Mouse (Mus musculus): ENCODE results near the gene Kansl1l. TPM values are rescaled to one million over a fixed set of nuclear protein-coding genes. Genes with fewer than 3 reads are reported as not detected.

The Kansl1l gene
- polyA plus RNA-seq, 1 experiment = 5.0 TPM

DNA sequence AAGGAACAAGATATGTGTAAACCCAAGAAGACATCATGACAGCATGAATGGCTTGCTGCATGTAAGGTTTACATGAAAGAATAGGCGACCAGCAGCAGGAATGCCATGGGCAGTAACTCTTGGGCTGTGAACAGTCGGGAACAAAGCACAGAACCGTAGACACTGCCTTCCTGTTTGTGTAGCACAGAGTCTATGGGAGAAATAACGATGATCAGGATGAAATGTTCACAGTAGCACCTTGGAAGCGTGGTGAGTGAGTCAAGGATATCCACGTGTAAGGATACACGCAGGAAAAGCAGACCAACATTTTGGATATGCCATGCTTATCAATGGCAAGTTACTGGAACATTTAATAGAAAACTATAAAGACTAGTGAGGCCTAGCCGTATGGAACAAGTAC, 2.6 kb downstream of the Kansl1l start:
- TF ChIP-seq POLR2A (IDR thresholded peaks at IDR 0.05; ENCODE audit: borderline replicate concordance, control insufficient read depth, low read depth, low read length) (no peak), CTCF (IDR thresholded peaks at IDR 0.05; ENCODE audit: control insufficient read depth, insufficient read depth, low read length) (no peak)
- 13% methylated on average over 8 of the region's 8 CpGs for WGBS
- no peak overlapping the region for H3K27ac ChIP-seq (ENCODE audit: control insufficient read depth, insufficient read depth, low read depth, low read length, poor library complexity)
- peak overlapping the region; percentile 16 for H3K4me3 ChIP-seq (replicated peaks; ENCODE audit: control insufficient read depth, low read depth, low read length)
- peaks cover 3% of the 10 kb centered on the region for H3K4me1 ChIP-seq (ENCODE audit: control insufficient read depth, insufficient read depth, low read length)

DNA sequence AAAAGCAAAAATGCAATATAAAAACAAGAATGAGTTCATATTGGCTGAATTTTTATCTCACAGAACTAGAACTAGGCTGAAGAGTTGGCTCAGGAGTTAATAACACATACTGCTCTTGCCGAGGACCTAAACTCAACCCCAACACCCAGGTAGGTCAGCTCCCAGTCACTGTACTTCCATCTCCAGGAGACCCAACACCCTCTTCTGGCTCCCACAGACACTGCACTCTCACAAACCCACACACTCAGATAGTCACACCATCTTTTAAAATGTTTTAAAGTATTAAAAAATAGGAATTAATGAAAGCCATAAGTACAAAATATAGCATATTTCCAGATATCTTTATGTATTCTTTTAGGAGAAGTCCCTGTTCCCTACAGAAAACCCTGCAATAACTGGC, 4.2 kb downstream of the Kansl1l start:
- H3K4me3 ChIP-seq (replicated peaks; ENCODE audit: control insufficient read depth, low read depth, low read length) = no peak overlapping the region
- WGBS = 84% methylated on average over 1 of the region's 1 CpGs
- TF ChIP-seq POLR2A (IDR thresholded peaks at IDR 0.05; ENCODE audit: borderline replicate concordance, control insufficient read depth, low read depth, low read length) (no peak), CTCF (IDR thresholded peaks at IDR 0.05; ENCODE audit: control insufficient read depth, insufficient read depth, low read length) (no peak)
- H3K27ac ChIP-seq (ENCODE audit: control insufficient read depth, insufficient read depth, low read depth, low read length, poor library complexity) = no peak overlapping the region
- H3K4me1 ChIP-seq (ENCODE audit: control insufficient read depth, insufficient read depth, low read length) = peaks cover 3% of the 10 kb centered on the region

DNA sequence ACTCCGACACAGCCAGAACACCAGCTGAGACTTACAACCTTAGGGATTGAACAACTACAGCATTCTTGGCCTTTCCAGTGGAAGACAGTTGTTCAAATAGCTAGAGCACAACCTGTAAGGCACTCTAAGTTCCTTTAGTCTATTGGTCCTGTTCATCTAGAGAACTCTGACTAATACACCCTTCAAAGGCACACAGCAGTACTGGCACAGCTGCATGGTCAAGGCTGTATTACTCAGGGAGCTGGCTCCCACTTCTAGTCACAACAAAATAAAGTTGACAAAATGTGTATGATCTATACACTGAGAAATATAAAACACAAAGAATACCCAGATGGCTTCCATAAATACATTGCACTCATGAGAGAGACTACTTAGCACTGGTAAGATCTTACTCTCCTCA, 10.5 kb downstream of the Kansl1l start:
- no peak overlapping the region for H3K27ac ChIP-seq (ENCODE audit: control insufficient read depth, insufficient read depth, low read depth, low read length, poor library complexity)
- TF ChIP-seq POLR2A (IDR thresholded peaks at IDR 0.05; ENCODE audit: borderline replicate concordance, control insufficient read depth, low read depth, low read length) (no peak), CTCF (IDR thresholded peaks at IDR 0.05; ENCODE audit: control insufficient read depth, insufficient read depth, low read length) (no peak)
- 94% methylated on average over 1 of the region's 1 CpGs for WGBS
- H3K4me3 ChIP-seq (replicated peaks; ENCODE audit: control insufficient read depth, low read depth, low read length) = no peak overlapping the region
- H3K4me1 ChIP-seq (ENCODE audit: control insufficient read depth, insufficient read depth, low read length) = no peaks in the 10 kb centered on the region

DNA sequence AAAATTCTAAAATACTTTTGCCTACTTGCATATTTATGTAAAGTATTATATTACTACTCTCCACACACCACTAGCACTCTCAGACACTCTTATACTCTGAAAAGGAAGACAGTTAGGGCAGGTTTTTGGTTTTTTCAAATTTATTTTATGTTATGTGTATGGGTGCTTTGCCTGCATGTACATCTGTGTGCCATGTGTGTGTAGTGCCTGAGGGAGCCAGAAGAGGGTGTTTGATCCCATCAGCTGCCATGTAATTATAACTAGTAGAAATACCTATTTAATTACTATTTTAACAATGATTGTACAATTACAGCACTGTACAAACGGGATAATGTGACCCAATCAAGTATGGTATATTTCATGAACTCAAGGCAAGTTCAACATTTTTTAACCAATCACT, 12.0 kb downstream of the Kansl1l start:
- no peak for TF ChIP-seq POLR2A (IDR thresholded peaks at IDR 0.05; ENCODE audit: borderline replicate concordance, control insufficient read depth, low read depth, low read length)
- Histone ChIP-seq H3K4me3 (replicated peaks; ENCODE audit: control insufficient read depth, low read depth, low read length) (no peak overlapping the region), H3K4me1 (ENCODE audit: control insufficient read depth, insufficient read depth, low read length) (no peaks in the 10 kb centered on the region), H3K27ac (ENCODE audit: control insufficient read depth, insufficient read depth, low read depth, low read length, poor library complexity) (no peak overlapping the region)
- 93% methylated on average over 1 of the region's 1 CpGs for WGBS

DNA sequence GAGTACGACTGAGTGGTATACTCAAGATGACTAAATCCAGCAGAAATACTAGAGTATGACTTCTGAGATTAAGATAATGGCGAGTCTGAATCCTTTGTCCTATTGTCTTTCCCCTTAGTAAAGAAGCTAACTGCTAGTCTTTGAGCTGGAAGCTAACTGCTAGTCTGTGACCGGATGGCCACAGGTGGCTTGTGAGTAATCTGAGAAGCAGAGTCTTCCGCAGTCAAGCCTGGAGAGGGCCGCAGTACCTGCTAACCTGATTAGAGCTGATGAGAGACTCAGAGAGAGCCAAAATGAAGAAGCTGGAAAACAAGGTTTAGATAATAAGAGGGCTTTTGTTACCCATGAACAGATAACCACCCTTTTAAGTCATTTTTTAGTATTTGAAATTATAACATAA, 12.7 kb downstream of the Kansl1l start:
- H3K4me1 ChIP-seq (ENCODE audit: control insufficient read depth, insufficient read depth, low read length) = no peaks in the 10 kb centered on the region
- 78% methylated on average over 5 of the region's 5 CpGs for WGBS
- TF ChIP-seq POLR2A (IDR thresholded peaks at IDR 0.05; ENCODE audit: borderline replicate concordance, control insufficient read depth, low read depth, low read length) (no peak), CTCF (IDR thresholded peaks at IDR 0.05; ENCODE audit: control insufficient read depth, insufficient read depth, low read length) (no peak)
- no peak overlapping the region for H3K4me3 ChIP-seq (replicated peaks; ENCODE audit: control insufficient read depth, low read depth, low read length)
- H3K27ac ChIP-seq (ENCODE audit: control insufficient read depth, insufficient read depth, low read depth, low read length, poor library complexity) = no peak overlapping the region

DNA sequence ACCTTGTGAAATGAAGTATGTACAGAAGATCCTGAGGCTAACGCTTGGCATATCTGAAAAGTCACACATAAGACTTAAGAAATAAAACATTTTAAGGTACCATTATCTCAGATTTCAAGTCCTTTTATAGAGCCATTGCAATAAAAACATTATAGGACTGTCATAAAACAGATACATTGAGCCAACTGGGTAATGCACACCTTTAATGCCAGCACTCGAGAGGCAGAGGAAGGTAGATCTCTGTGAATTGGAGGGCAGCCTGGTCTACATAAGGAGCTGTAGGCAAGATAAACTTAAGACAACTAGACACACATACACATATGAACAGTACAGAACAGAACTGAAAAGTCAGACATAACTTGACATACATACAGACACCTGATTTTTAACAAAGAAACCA, 19.4 kb downstream of the Kansl1l start:
- no peak for TF ChIP-seq POLR2A (IDR thresholded peaks at IDR 0.05; ENCODE audit: borderline replicate concordance, control insufficient read depth, low read depth, low read length)
- no peak for TF ChIP-seq CTCF (IDR thresholded peaks at IDR 0.05; ENCODE audit: control insufficient read depth, insufficient read depth, low read length)
- H3K27ac ChIP-seq (ENCODE audit: control insufficient read depth, insufficient read depth, low read depth, low read length, poor library complexity) = no peak overlapping the region
- H3K4me1 ChIP-seq (ENCODE audit: control insufficient read depth, insufficient read depth, low read length) = no peaks in the 10 kb centered on the region
- 92% methylated on average over 2 of the region's 2 CpGs for WGBS
- H3K4me3 ChIP-seq (replicated peaks; ENCODE audit: control insufficient read depth, low read depth, low read length) = no peak overlapping the region

DNA sequence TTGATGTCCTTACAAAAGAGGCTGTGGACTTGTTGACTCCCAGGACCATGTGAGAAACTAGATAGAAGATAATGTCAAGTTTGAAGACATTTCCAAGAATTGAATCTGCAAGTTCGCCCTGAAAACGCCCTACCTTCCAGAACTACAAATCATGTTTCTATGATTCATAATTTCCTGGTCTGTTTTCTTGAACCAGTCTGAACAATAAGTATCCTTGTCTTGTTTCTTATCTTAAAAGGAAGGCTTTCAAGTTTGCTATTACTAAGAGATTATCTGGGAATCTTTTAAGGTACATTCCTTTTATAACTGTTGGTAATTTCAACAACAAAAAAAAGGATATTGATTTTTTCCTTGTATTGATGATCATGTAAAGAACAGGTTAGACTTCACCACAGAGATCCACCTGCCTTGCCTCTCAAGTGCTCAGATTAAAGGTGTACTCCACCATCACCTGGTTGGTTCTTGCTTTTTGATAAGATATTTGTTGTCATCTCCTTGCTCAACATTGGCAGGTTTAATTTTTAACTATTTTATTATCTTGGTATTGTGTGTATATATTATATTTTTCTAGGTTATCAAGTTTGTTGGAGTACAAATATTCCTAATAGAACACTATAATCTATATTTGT, 24.4 kb downstream of the Kansl1l start:
- 80% methylated on average over 2 of the region's 2 CpGs for WGBS
- Histone ChIP-seq H3K4me1 (ENCODE audit: control insufficient read depth, insufficient read depth, low read length) (no peaks in the 10 kb centered on the region), H3K27ac (ENCODE audit: control insufficient read depth, insufficient read depth, low read depth, low read length, poor library complexity) (no peak overlapping the region), H3K4me3 (replicated peaks; ENCODE audit: control insufficient read depth, low read depth, low read length) (no peak overlapping the region)
- TF ChIP-seq CTCF (IDR thresholded peaks at IDR 0.05; ENCODE audit: control insufficient read depth, insufficient read depth, low read length) (no peak), POLR2A (IDR thresholded peaks at IDR 0.05; ENCODE audit: borderline replicate concordance, control insufficient read depth, low read depth, low read length) (no peak)

DNA sequence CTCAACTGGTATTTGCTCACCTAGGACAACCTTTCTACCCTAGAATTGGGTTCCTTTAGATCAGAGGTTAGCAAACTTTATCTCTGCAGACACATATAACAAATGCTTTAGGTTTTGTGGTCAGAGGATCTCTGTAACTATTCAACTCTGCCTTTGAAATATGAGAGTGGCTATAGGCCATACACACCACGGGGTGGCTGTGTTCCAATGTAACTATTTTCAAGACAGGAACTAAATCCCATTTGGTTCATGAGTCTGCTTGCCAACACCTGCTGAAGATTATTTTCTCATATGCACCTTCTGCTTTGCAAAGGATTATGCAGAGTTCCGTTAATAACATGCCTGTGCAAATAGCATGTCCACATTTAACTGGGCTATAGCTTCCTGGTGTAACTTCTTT, 35.1 kb downstream of the Kansl1l start:
- Histone ChIP-seq H3K27ac (ENCODE audit: control insufficient read depth, insufficient read depth, low read depth, low read length, poor library complexity) (no peak overlapping the region), H3K4me1 (ENCODE audit: control insufficient read depth, insufficient read depth, low read length) (no peaks in the 10 kb centered on the region), H3K4me3 (replicated peaks; ENCODE audit: control insufficient read depth, low read depth, low read length) (no peak overlapping the region)
- WGBS = 55% methylated on average over 2 of the region's 2 CpGs
- no peak for TF ChIP-seq POLR2A (IDR thresholded peaks at IDR 0.05; ENCODE audit: borderline replicate concordance, control insufficient read depth, low read depth, low read length)
- no peak for TF ChIP-seq CTCF (IDR thresholded peaks at IDR 0.05; ENCODE audit: control insufficient read depth, insufficient read depth, low read length)

DNA sequence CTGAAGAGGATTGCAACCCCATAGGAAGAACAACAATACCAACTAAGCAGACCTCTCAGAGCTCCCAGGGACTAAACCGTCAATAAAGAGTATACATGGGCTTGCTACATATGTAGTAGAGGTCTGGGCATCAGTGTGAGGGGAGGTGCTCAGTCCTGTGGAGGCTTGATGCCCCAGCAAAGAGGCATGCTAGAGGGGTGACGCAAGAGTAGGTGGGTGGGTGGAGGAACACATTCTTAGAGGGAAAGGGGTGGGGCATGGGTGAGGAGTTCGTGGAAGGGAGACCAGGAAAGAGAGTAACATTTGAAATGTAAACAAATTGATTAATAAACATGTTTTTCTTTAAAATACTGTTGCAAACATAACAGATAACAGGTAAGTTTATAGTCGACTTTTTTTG, 36.3 kb downstream of the Kansl1l start:
- Histone ChIP-seq H3K27ac (ENCODE audit: control insufficient read depth, insufficient read depth, low read depth, low read length, poor library complexity) (no peak overlapping the region), H3K4me3 (replicated peaks; ENCODE audit: control insufficient read depth, low read depth, low read length) (no peak overlapping the region), H3K4me1 (ENCODE audit: control insufficient read depth, insufficient read depth, low read length) (no peaks in the 10 kb centered on the region)
- TF ChIP-seq POLR2A (IDR thresholded peaks at IDR 0.05; ENCODE audit: borderline replicate concordance, control insufficient read depth, low read depth, low read length) (no peak), CTCF (IDR thresholded peaks at IDR 0.05; ENCODE audit: control insufficient read depth, insufficient read depth, low read length) (no peak)
- 64% methylated on average over 4 of the region's 4 CpGs for WGBS
